Mouse (Mus musculus) limb, embryonic 15.5 days (tissue): ENCODE results near the gene Treml1. TPM values are rescaled to one million over a fixed set of nuclear protein-coding genes. Genes with fewer than 3 reads are reported as not detected.

Experiments
- ATAC-seq: fragments of 200-750 bp; cut with Nextera tagmentation; 2 replicates; pipeline ENCODE4 v1.8.0; 2017; ENCODE audit warnings: low read depth, moderate TSS enrichment; ENCODE audit not compliant: insufficient number of reproducible peaks, low FRiP score, low TSS enrichment
- H3K27ac ChIP-seq: fragments of 300-500 bp; sonication (generic); 2 replicates; pipeline ENCODE4 v1.5.1; 2015; ENCODE audit warnings: moderate library complexity, mild to moderate bottlenecking, inconsistent platforms
- H3K27me3 ChIP-seq: fragments of 300-500 bp; sonication (generic); 2 replicates; pipeline ENCODE4 v1.6.1; 2015; ENCODE audit warnings: inconsistent platforms
- H3K36me3 ChIP-seq: fragments of 300-500 bp; sonication (generic); 2 replicates; pipeline ENCODE4 v1.6.1; 2015; ENCODE audit warnings: inconsistent platforms
- H3K4me1 ChIP-seq: fragments of 300-500 bp; sonication (generic); 2 replicates; pipeline ENCODE4 v1.6.1; 2015; ENCODE audit warnings: inconsistent platforms
- H3K4me2 ChIP-seq: fragments of 300-500 bp; sonication (generic); 2 replicates; pipeline ENCODE4 v1.6.1; 2015; ENCODE audit warnings: mild to moderate bottlenecking, inconsistent platforms
- H3K4me3 ChIP-seq: fragments of 300-500 bp; sonication (generic); 2 replicates; pipeline ENCODE4 v1.5.1; 2015; ENCODE audit warnings: mild to moderate bottlenecking, inconsistent platforms
- H3K9ac ChIP-seq: fragments of 300-500 bp; sonication (generic); 2 replicates; pipeline ENCODE4 v1.6.1; 2015; ENCODE audit warnings: inconsistent platforms
- H3K9me3 ChIP-seq: fragments of 300-500 bp; sonication (generic); 2 replicates; pipeline ENCODE4 v1.6.1; 2016; ENCODE audit warnings: inconsistent platforms
- WGBS: fragments of 180-500 bp; shearing (Covaris S2); methylation state at CpG from one replicate; pipeline ENCODE4 v1.1.7; 2015; 5-methylcytosine and 5-hydroxymethylcytosine counted together
- polyA plus RNA-seq: library from polyadenylated mRNA; unstranded; fragments of >200 nt; fragmentation: Nextera tagmentation; extraction: Ambion mirVana; gene quantifications from 2 replicates; pipeline ENCODE4 v1.2.1, GENCODE M21; 2015

The Treml1 gene
- polyA plus RNA-seq, 1 experiment from 2014 or later = 0.83 TPM

GRCm38 (mm10) chr17:48391446-48391845 lies 31.7 kb downstream of the Treml1 start:
- ATAC-seq = no peak
- Histone ChIP-seq H3K9me3 (no peaks in the 10 kb centered on the region), H3K4me2 (no peak overlapping the region), H3K4me1 (no peaks in the 10 kb centered on the region), H3K9ac (no peak overlapping the region), H3K27ac (no peak overlapping the region), H3K27me3 (no peaks in the 10 kb centered on the region), H3K36me3 (peaks cover 95% of the 10 kb centered on the region), H3K4me3 (no peak overlapping the region)
- 90% methylated on average over 5 of the region's 5 CpGs for WGBS

GRCm38 (mm10) chr17:48392616-48393015 lies 32.9 kb downstream of the Treml1 start:
- no peak for ATAC-seq
- no peaks in the 10 kb centered on the region for H3K4me1 ChIP-seq
- H3K9me3 ChIP-seq = no peaks in the 10 kb centered on the region
- H3K27ac ChIP-seq = no peak overlapping the region
- no peak overlapping the region for H3K4me3 ChIP-seq
- WGBS = 95% methylated on average over 3 of the region's 3 CpGs
- H3K9ac ChIP-seq = no peak overlapping the region
- H3K36me3 ChIP-seq = peaks cover 92% of the 10 kb centered on the region
- no peaks in the 10 kb centered on the region for H3K27me3 ChIP-seq
- no peak overlapping the region for H3K4me2 ChIP-seq

GRCm38 (mm10) chr17:48401710-48402109 lies 42.0 kb downstream of the Treml1 start:
- no peaks in the 10 kb centered on the region for H3K27me3 ChIP-seq
- H3K4me3 ChIP-seq = no peak overlapping the region
- no peak for ATAC-seq
- no peaks in the 10 kb centered on the region for H3K9me3 ChIP-seq
- no peak overlapping the region for H3K9ac ChIP-seq
- H3K36me3 ChIP-seq = peaks cover 38% of the 10 kb centered on the region
- H3K27ac ChIP-seq = no peak overlapping the region
- 84% methylated on average over 4 of the region's 4 CpGs for WGBS
- H3K4me1 ChIP-seq = peaks cover 3% of the 10 kb centered on the region; the same call in 1 of the 2 replicates
- no peak overlapping the region for H3K4me2 ChIP-seq

- Histone ChIP-seq H3K27me3 (no peaks in the 10 kb centered on the region), H3K4me2 (no peak overlapping the region), H3K9me3 (no peaks in the 10 kb centered on the region), H3K36me3 (peaks cover 29% of the 10 kb centered on the region), H3K27ac (no peak overlapping the region), H3K4me3 (no peak overlapping the region), H3K4me1 (peaks cover 12% of the 10 kb centered on the region), H3K9ac (no peak overlapping the region)
- ATAC-seq = no peak
- WGBS = 85% methylated on average over 3 of the region's 3 CpGs
Observed at GRCm38 (mm10) chr17:48402751-48403150, 43.0 kb downstream of the Treml1 start.

- 72% methylated on average over 2 of the region's 2 CpGs for WGBS
- ATAC-seq = no peak
- H3K36me3 ChIP-seq = peaks cover 18% of the 10 kb centered on the region
- no peak overlapping the region for H3K27ac ChIP-seq
- no peak overlapping the region for H3K4me2 ChIP-seq
- no peak overlapping the region for H3K4me3 ChIP-seq
- no peaks in the 10 kb centered on the region for H3K27me3 ChIP-seq
- H3K9ac ChIP-seq = no peak overlapping the region
- peaks cover 18% of the 10 kb centered on the region for H3K4me1 ChIP-seq
- H3K9me3 ChIP-seq = no peaks in the 10 kb centered on the region
Observed at GRCm38 (mm10) chr17:48403848-48404247, 44.1 kb downstream of the Treml1 start.

GRCm38 (mm10) chr17:48404706-48405105 lies 45.0 kb downstream of the Treml1 start:
- no peak for ATAC-seq
- Histone ChIP-seq H3K4me1 (peaks cover 18% of the 10 kb centered on the region), H3K27me3 (no peaks in the 10 kb centered on the region), H3K9me3 (no peaks in the 10 kb centered on the region), H3K36me3 (peaks cover 10% of the 10 kb centered on the region), H3K27ac (no peak overlapping the region), H3K9ac (no peak overlapping the region), H3K4me2 (no peak overlapping the region), H3K4me3 (no peak overlapping the region)
- 92% methylated on average over 1 of the region's 1 CpGs for WGBS

- Histone ChIP-seq H3K36me3 (0 out of 2 replicates have a peak, but pooled peaks cover 1% of the 10 kb centered on the region), H3K4me1 (peaks cover 23% of the 10 kb centered on the region), H3K9ac (no peak overlapping the region), H3K27me3 (no peaks in the 10 kb centered on the region), H3K27ac (no peak overlapping the region), H3K4me2 (no peak overlapping the region), H3K9me3 (no peaks in the 10 kb centered on the region), H3K4me3 (no peak overlapping the region; the same call in 1 of the 2 replicates)
- no peak for ATAC-seq
- 83% methylated on average over 4 of the region's 4 CpGs for WGBS
Observed at GRCm38 (mm10) chr17:48407154-48407553, 47.4 kb downstream of the Treml1 start.

GRCm38 (mm10) chr17:48407910-48408525 lies 48.3 kb downstream of the Treml1 start:
- Histone ChIP-seq H3K4me3 (peak overlapping the region; percentile 87), H3K9me3 (no peaks in the 10 kb centered on the region), H3K4me2 (peak overlapping the region; percentile 60), H3K27ac (peak overlapping the region; percentile 100), H3K36me3 (peaks cover 6% of the 10 kb centered on the region; the same call in 1 of the 2 replicates), H3K27me3 (no peaks in the 10 kb centered on the region), H3K9ac (peak overlapping the region; percentile 99), H3K4me1 (peaks cover 23% of the 10 kb centered on the region)
- no peak for ATAC-seq
- WGBS = 8% methylated on average over 8 of the region's 8 CpGs

- under 1% methylated on average over 46 of the region's 47 CpGs for WGBS
- H3K4me1 ChIP-seq = peaks cover 23% of the 10 kb centered on the region
- 0 out of 2 replicates have a peak, but pooled peaks have one; percentile 2 for ATAC-seq
- H3K36me3 ChIP-seq = peaks cover 10% of the 10 kb centered on the region; the same call in 1 of the 2 replicates
- no peaks in the 10 kb centered on the region for H3K27me3 ChIP-seq
- H3K4me3 ChIP-seq = peak overlapping the region; percentile 87
- H3K4me2 ChIP-seq = peak overlapping the region; percentile 60
- peak overlapping the region; percentile 100 for H3K27ac ChIP-seq
- H3K9me3 ChIP-seq = no peaks in the 10 kb centered on the region
- H3K9ac ChIP-seq = peak overlapping the region; percentile 99
Observed at GRCm38 (mm10) chr17:48408526-48409291, 49.0 kb downstream of the Treml1 start.

- Histone ChIP-seq H3K4me3 (peak within 1 kb of the TSS; percentile 87), H3K27me3 (no peaks in the 10 kb centered on the region), H3K4me1 (peaks cover 23% of the 10 kb centered on the region), H3K9me3 (no peaks in the 10 kb centered on the region), H3K4me2 (peak within 1 kb of the TSS; percentile 60), H3K36me3 (peaks cover 17% of the 10 kb centered on the region), H3K9ac (peak within 1 kb of the TSS; percentile 99), H3K27ac (peak within 1 kb of the TSS; percentile 100)
- under 1% methylated on average over 84 of the region's 84 CpGs for WGBS
- peak; percentile 98 for ATAC-seq
Observed at GRCm38 (mm10) chr17:48409380-48410298, 49.9 kb downstream of the Treml1 start, which contains the start of the genes Nfya and Oard1. Gene Nfya (minus strand): TSS chr17:48409906. Gene Oard1 (plus strand): TSS chr17:48410014.

- 0 out of 2 replicates have a peak, but pooled peaks have one; percentile 4 for ATAC-seq
- H3K36me3 ChIP-seq = peaks cover 24% of the 10 kb centered on the region
- WGBS = under 1% methylated on average over 13 of the region's 13 CpGs
Observed at GRCm38 (mm10) chr17:48410299-48410785, 50.6 kb downstream of the Treml1 start.

More at GRCm38 (mm10) chr17:48410299-48410785, 50.6 kb downstream of the Treml1 start:
- Histone ChIP-seq H3K27me3 (no peaks in the 10 kb centered on the region), H3K9ac (peak overlapping the region; percentile 61), H3K9me3 (no peaks in the 10 kb centered on the region), H3K4me2 (peak overlapping the region; percentile 51), H3K4me3 (peak overlapping the region; percentile 87), H3K4me1 (peaks cover 23% of the 10 kb centered on the region), H3K27ac (peak overlapping the region; percentile 100)
